Mouse (Mus musculus): Measurements from ENCODE around the gene Unc13a.

The Unc13a gene

GRCm38 (mm10) chr8:71593556-71594323, 77.8 kb downstream of the Unc13a start:
- no peak for ATAC-seq (ENCODE audit: insufficient number of reproducible peaks, low FRiP score, low TSS enrichment)

- ATAC-seq (ENCODE audit: insufficient number of reproducible peaks, low FRiP score, low TSS enrichment), result peak; percentile 57
Observed at GRCm38 (mm10) chr8:71592374-71593170, 79.0 kb downstream of the Unc13a start.

- ATAC-seq (ENCODE audit: insufficient number of reproducible peaks, low FRiP score, low TSS enrichment), result peak; percentile 78
Observed at GRCm38 (mm10) chr8:71591471-71592373, 79.8 kb downstream of the Unc13a start, which contains the start of gene Pgls. Gene Pgls, plus strand, starts transcription at chr8:71592176.

- ATAC-seq (ENCODE audit: insufficient number of reproducible peaks, low FRiP score, low TSS enrichment), result no peak
Observed at GRCm38 (mm10) chr8:71591017-71591416, 80.5 kb downstream of the Unc13a start.

GRCm38 (mm10) chr8:71588762-71589161, 82.8 kb downstream of the Unc13a start:
- no peak for ATAC-seq (ENCODE audit: insufficient number of reproducible peaks, low FRiP score, low TSS enrichment)

- no peak for ATAC-seq (ENCODE audit: insufficient number of reproducible peaks, low FRiP score, low TSS enrichment)
Observed at GRCm38 (mm10) chr8:71586891-71587290, 84.7 kb downstream of the Unc13a start.

GRCm38 (mm10) chr8:71580201-71580600, 91.4 kb downstream of the Unc13a start:
- no peak for ATAC-seq (ENCODE audit: insufficient number of reproducible peaks, low FRiP score, low TSS enrichment)

GRCm38 (mm10) chr8:71579476-71579875, 92.1 kb downstream of the Unc13a start:
- no peak for ATAC-seq (ENCODE audit: insufficient number of reproducible peaks, low FRiP score, low TSS enrichment)

- ATAC-seq (ENCODE audit: insufficient number of reproducible peaks, low FRiP score, low TSS enrichment), result no peak
Observed at GRCm38 (mm10) chr8:71579009-71579408, 92.5 kb downstream of the Unc13a start.

GRCm38 (mm10) chr8:71577856-71578387, 93.6 kb downstream of the Unc13a start:
- no peak for ATAC-seq (ENCODE audit: insufficient number of reproducible peaks, low FRiP score, low TSS enrichment)

GRCm38 (mm10) chr8:71575020-71575419, 96.5 kb downstream of the Unc13a start:
- ATAC-seq (ENCODE audit: insufficient number of reproducible peaks, low FRiP score, low TSS enrichment), result no peak

- ATAC-seq (ENCODE audit: insufficient number of reproducible peaks, low FRiP score, low TSS enrichment), result no peak
Observed at GRCm38 (mm10) chr8:71574426-71574825, 97.1 kb downstream of the Unc13a start.
